Comparison of ENCODE assay signal across 25 mouse cellular contexts in the genomic region with DNA sequence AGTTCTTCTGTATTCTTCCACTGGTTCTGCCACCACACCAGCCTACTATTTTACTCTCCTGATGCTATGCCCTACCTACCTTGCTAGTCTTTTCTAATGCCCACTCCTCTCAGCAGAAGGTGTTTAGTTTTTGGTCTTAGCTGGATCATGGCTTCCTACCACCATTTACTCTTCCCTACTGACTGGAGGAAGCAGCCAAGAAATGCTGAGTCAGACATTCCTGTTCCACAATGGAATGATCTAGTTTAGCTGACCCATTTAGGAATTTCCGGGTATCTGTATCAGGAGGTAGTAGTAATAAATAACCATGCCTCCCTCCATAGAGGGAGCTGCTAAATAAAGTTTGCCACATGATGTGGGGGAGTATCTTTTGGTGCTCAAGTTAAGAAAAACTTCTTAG. TPM values are rescaled to one million over a fixed set of nuclear protein-coding genes. Genes with fewer than 3 reads are reported as not detected.
DNase-seq lines count a peak whose midpoint lies in the region; ATAC-seq and TF ChIP-seq lines count a peak whose summit lies in the region.
"Had no signal": no experiment of that assay in that cellular context is flagged by ENCODE, and none has a peak within 500 bp of the region (broad histone marks: within the 10 kb centered on the region; RNA-seq: fewer than 3 reads in every experiment).

No protein-coding gene starts in this region.

- peaks cover 27% of the 10 kb centered on the region for H3K4me1 ChIP-seq in heart, postnatal 0 days (ENCODE audit: control insufficient read depth, insufficient read depth)
- no peaks in the 10 kb centered on the region for H3K4me1 ChIP-seq in ES-E14 (ENCODE audit: control insufficient read depth in 2 of 2, insufficient read depth in 2 of 2, low read length in 2 of 2, poor library complexity in 1 of 2)
- H3K4me1 ChIP-seq: embryonic facial prominence, embryonic 10.5 days; forebrain, embryonic 10.5 days; liver, embryonic 13.5 days; midbrain, embryonic 12.5 days; neural tube, embryonic 15.5 days had no signal

- ATAC-seq in heart, postnatal 0 days (ENCODE audit: insufficient read depth, low read depth), result peak; percentile 66
- no peak for ATAC-seq in inflammation-experienced regulatory T-cells, adult 6 months
- ATAC-seq: forebrain, embryonic 16.5 days had no signal

- H3K9me3 ChIP-seq in heart, postnatal 0 days (replicated peaks; ENCODE audit: control insufficient read depth, low read length), result no peaks in the 10 kb centered on the region
- no peaks in the 10 kb centered on the region for H3K9me3 ChIP-seq in ES-E14 (ENCODE audit: control insufficient read depth, insufficient read depth, low read depth, low read length)
- H3K9me3 ChIP-seq: embryonic facial prominence, embryonic 10.5 days; forebrain, embryonic 10.5 days; liver, embryonic 13.5 days; midbrain, embryonic 12.5 days; neural tube, embryonic 15.5 days had no signal

- in situ Hi-C loops in ES-E14 (cut with MboI; ENCODE audit: low sequenced_read_pairs in 2 of 2, unreplicated experiment in 2 of 2), result no loop called here

- intact Hi-C loops in gastrocnemius, postnatal 14 days (cut with DNase I; ENCODE audit: low total_unique reads), result no loop called here
- intact Hi-C loops in heart, postnatal 36 days (cut with DNase I), result loop anchor here (5.0 kb wide), 2 partner anchors 37 to 197 kb away; no protein-coding TSS in a partner anchor

- 0 out of 2 replicates have a peak overlapping the region, but pooled peaks have one; percentile 14 for H3K27ac ChIP-seq in heart, postnatal 0 days (ENCODE audit: low read depth)
- H3K27ac ChIP-seq in ES-E14 (ENCODE audit: insufficient read depth, low read depth, low read length, poor library complexity, severe bottlenecking), result no peak overlapping the region
- H3K27ac ChIP-seq: embryonic facial prominence, embryonic 10.5 days; forebrain, embryonic 10.5 days; hindbrain, embryonic 14.5 days; left cerebral cortex, adult 2 months; liver, embryonic 13.5 days; midbrain, embryonic 12.5 days; neural tube, embryonic 15.5 days; stomach, postnatal 0 days had no signal

- DNase-seq in gastrocnemius, adult 18-20 months (ENCODE audit: low spot score), result peak; percentile 47
- no peak for DNase-seq in gastrocnemius, postnatal 14 days
- no peak for DNase-seq in heart, postnatal 0 days (ENCODE audit: low spot score)
- no peak for DNase-seq in heart, postnatal 36 days
- DNase-seq in ES-E14 (ENCODE audit: low read depth, low spot score), result no peak
- peak; percentile 40 for DNase-seq in skeletal muscle tissue, adult 2 months (ENCODE audit: low read depth, low spot score)
- DNase-seq in layer of hippocampus, adult 18-20 months (ENCODE audit: low spot score in 2 of 2), result no peak
- DNase-seq: adrenal gland, postnatal 14 days; cerebellum, adult 9-10 months; heart, postnatal 14 days; kidney, adult 8-10 months; kidney, postnatal 25 days; layer of hippocampus, adult 9-11 months; liver, embryonic 13.5 days; lung, adult 2 months; lung, postnatal 14 days had no signal

- H3K36me3 ChIP-seq in heart, postnatal 0 days (replicated peaks; ENCODE audit: control insufficient read depth, insufficient read depth, low read length), result no peaks in the 10 kb centered on the region
- H3K36me3 ChIP-seq in ES-E14 (ENCODE audit: control insufficient read depth, insufficient read depth, low read length, poor library complexity, severe bottlenecking), result no peaks in the 10 kb centered on the region
- H3K36me3 ChIP-seq: embryonic facial prominence, embryonic 10.5 days; forebrain, embryonic 10.5 days; liver, embryonic 13.5 days; midbrain, embryonic 12.5 days; neural tube, embryonic 15.5 days had no signal

- H3K27me3 ChIP-seq in heart, postnatal 0 days (ENCODE audit: control insufficient read depth, insufficient read depth, low read length), result no peaks in the 10 kb centered on the region
- H3K27me3 ChIP-seq: liver, embryonic 13.5 days; midbrain, embryonic 12.5 days; neural tube, embryonic 15.5 days had no signal

- H3K4me3 ChIP-seq in heart, postnatal 0 days (ENCODE audit: low read depth, low read length), result no peak overlapping the region
- H3K4me3 ChIP-seq in ES-E14 (ENCODE audit: insufficient read depth in 1 of 2, low read depth in 1 of 2, low read length in 2 of 2, poor library complexity in 1 of 2, severe bottlenecking in 1 of 2), result no peak overlapping the region
- H3K4me3 ChIP-seq: embryonic facial prominence, embryonic 10.5 days; forebrain, embryonic 10.5 days; left cerebral cortex, adult 2 months; liver, embryonic 13.5 days; midbrain, embryonic 12.5 days; neural tube, embryonic 15.5 days had no signal

- 22% methylated on average over 1 of the region's 1 CpGs for WGBS in heart, postnatal 0 days

- no peak overlapping the region for H3K4me2 ChIP-seq in heart, postnatal 0 days (ENCODE audit: low read depth, low read length)
- H3K4me2 ChIP-seq: hindbrain, embryonic 14.5 days; liver, embryonic 13.5 days; midbrain, embryonic 12.5 days; neural tube, embryonic 15.5 days had no signal

- peak; percentile 35; the same call in 1 of the 2 replicates for TF ChIP-seq EP300 in heart, postnatal 0 days (IDR thresholded peaks at IDR 0.05; ENCODE audit: low read depth)

- no peak for TF ChIP-seq CTCF in heart, postnatal 0 days (IDR thresholded peaks at IDR 0.05; ENCODE audit: low read depth)

- no peak overlapping the region for H3K9ac ChIP-seq in heart, postnatal 0 days (replicated peaks; ENCODE audit: low read depth, low read length)
- H3K9ac ChIP-seq in ES-E14 (ENCODE audit: insufficient read depth, low read depth, low read length, poor library complexity, severe bottlenecking), result no peak overlapping the region
- H3K9ac ChIP-seq: hindbrain, embryonic 14.5 days; liver, embryonic 13.5 days; midbrain, embryonic 12.5 days; neural tube, embryonic 15.5 days had no signal

TF ChIP-seq in ES-E14, 5 proteins besides CTCF, POLR2A, EP300 and RAD21:
- no peak for TF ChIP-seq CHD2 (IDR thresholded peaks at IDR 0.05; ENCODE audit: low read depth, low read length)
- peak; percentile 93 for TF ChIP-seq MAFK (IDR thresholded peaks at IDR 0.05; ENCODE audit: insufficient read depth, low read depth, low read length)

RNA-seq across cellular contexts. Expression of a gene that starts 48.0 kb away (rescaled TPM):
- 10 to 100 TPM; 15.2 to 26.0 TPM for total RNA-seq in gastrocnemius, adult 18-20 months (2021)
- total RNA-seq in gastrocnemius, postnatal 14 days (2021), result 10 to 100 TPM; 22.8 to 33.3 TPM
- total RNA-seq in heart, postnatal 0 days (2014; rRNA removed; ENCODE audit: low replicate concordance), result 76.5 and 139 TPM in 2 replicates
- polyA plus RNA-seq in heart, postnatal 0 days (2015; fragmentation: Nextera tagmentation; extraction: Ambion mirVana), result 38.8 and 41.4 TPM in 2 replicates
- total RNA-seq in heart, postnatal 36 days (2021), result 100 to 1,000 TPM; 128 to 147 TPM
- total RNA-seq in ES-E14 (2012; rRNA removed), result 36.5 and 39.5 TPM in 2 replicates
- 1 to 10 TPM; 5.2 to 6.7 (median 6.2) TPM for polyA plus RNA-seq in inflammation-experienced regulatory T-cells, adult 6 months (2017; shearing (Covaris generic))
- 10 to 100 TPM; 50.6 to 54.3 TPM for total RNA-seq in layer of hippocampus, adult 18-20 months (2021)

Comparison
In these comparisons a context has a peak if more than half of its experiments do, and no peak if none do; other contexts are left out.
1. DNase-seq: peak in gastrocnemius, adult 18-20 months (single experiment) and skeletal muscle tissue, adult 2 months (single experiment); none in gastrocnemius, postnatal 14 days (single experiment), heart, postnatal 0 days (single experiment), heart, postnatal 36 days (0 of 2), ES-E14 (single experiment) and layer of hippocampus, adult 18-20 months (0 of 2).